Mouse (Mus musculus): ENCODE measurements around the gene Mroh3. TPM values are rescaled to one million over a fixed set of nuclear protein-coding genes. Genes with fewer than 3 reads are reported as not detected.

Mroh3 gene
- polyA plus RNA-seq, 1 experiment from 2014 or later: not detected

DNA sequence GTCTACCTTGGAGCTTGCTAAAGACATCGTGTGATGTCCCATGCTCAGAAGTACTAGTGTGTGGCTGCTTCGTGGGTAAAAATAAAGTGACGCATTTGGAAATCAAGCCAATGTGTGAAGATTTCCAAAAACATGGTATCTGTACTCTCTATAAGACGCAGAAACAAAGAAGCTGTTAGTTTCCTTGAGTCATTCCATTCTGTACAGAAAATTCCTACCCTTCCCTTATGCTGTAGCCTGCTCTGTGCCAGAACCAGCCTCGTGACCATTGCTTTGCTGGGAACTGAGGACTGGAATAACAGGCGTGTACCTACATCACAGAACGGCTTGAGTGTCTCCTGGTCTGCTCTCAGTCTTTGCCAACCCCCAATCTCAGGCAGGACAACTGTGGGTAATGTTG is 29.2 kb upstream of the Mroh3 start:
- Histone ChIP-seq H3K4me3 (replicated peaks) (no peak overlapping the region), H3K27me3 (replicated peaks) (no peaks in the 10 kb centered on the region), H3K9me3 (replicated peaks) (no peaks in the 10 kb centered on the region), H3K9ac (replicated peaks) (no peak overlapping the region), H3K4me1 (no peaks in the 10 kb centered on the region), H3K36me3 (no peaks in the 10 kb centered on the region), H3K27ac (replicated peaks) (no peak overlapping the region), H3K4me2 (no peak overlapping the region)
- no peak for ATAC-seq (ENCODE audit: low FRiP score)
- WGBS: 91% methylated on average over 7 of the region's 7 CpGs

DNA sequence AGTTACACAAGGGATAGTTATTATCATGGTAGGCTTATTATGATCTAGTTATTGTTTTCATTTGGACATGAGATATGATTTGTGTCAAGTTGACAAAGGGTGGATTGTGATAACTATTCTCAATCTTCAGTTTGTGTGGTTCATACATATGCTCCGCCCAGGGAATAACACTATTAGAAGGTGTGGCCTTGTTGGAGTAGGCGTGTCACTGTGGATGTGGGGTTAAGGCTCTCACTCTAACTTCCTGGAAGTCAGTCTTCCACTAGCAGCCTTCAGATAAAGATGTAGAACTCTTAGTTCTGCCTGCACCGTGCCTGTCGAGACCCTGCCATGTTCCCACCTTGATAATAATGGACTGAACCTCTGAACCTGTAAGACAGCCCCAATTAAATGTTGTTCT is 25.9 kb upstream of the Mroh3 start:
- WGBS: 96% methylated on average over 4 of the region's 4 CpGs
- Histone ChIP-seq H3K9me3 (replicated peaks) (no peaks in the 10 kb centered on the region), H3K4me2 (no peak overlapping the region), H3K4me3 (replicated peaks) (no peak overlapping the region), H3K27me3 (replicated peaks) (no peaks in the 10 kb centered on the region), H3K27ac (replicated peaks) (no peak overlapping the region), H3K4me1 (peaks cover 14% of the 10 kb centered on the region), H3K9ac (replicated peaks) (no peak overlapping the region), H3K36me3 (no peaks in the 10 kb centered on the region)
- no peak for ATAC-seq (ENCODE audit: low FRiP score)

DNA sequence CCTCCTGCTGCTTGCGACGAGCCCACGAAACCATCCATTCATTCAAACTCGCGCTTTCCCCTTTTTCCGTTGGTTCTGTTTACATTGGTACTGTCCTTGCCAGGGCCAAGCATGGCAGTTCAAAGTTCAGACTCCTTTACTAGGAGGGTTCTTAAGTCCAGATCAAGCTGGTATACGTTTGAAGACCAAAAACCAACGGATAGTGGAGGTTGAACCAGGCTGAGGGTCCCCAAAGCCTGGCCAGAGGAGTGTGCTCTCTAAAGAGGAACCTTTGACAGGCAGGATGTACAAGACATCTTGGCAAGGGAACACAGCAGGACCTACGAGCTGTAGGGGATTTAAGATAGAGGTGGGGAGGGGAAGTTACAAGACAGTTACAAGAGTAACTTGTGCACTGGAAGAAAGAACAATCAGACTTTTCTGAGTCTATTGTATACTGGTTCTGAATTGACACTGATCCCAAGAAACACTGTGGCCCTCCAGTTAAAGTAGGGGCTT is 22.0 kb upstream of the Mroh3 start:
- Histone ChIP-seq H3K4me3 (replicated peaks) (peak overlapping the region; percentile 57), H3K27ac (replicated peaks) (0 out of 2 replicates have a peak overlapping the region, but pooled peaks have one; percentile 23)
- 4% methylated on average over 9 of the region's 9 CpGs for WGBS

DNA sequence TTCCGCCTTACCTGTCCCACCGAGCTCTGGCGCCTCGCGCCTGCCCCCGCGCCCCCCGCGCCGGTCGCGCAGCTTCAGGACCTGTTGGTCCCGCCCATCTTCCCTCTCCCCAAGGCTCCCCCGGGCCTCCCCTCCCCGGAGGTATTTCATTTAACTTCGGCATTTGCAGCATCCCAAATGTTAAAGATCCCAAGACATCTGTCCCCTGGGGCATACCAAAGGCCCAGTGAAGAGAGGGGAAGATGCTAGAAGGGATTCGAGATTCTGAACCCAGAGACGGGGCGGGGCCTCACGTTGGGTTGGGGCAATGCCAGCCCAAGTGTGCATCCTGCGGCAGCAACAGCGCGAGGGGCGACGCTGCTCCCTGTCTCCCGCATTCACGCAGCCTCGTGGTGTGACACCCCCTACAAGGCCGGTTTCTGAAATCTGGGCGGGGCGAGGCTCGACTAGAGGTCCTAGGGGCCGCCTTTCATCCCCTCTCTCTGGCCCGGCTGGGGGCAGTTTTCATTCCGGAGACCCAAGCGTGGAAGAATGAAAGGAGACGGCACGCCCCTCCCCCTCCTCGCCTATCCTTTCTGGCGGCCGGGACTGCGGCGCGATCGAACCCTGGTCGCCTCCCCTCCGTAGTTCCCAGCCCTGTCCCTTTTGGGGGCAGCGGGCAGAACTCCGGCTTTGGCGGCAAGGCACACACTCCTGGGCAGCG is 21.4 kb upstream of the Mroh3 start, which contains the start of gene Inava:
TSS of gene Inava (minus strand) at position 373 of the 703 bp plus-strand sequence.
- no peaks in the 10 kb centered on the region for H3K9me3 ChIP-seq (replicated peaks)
- H3K27ac ChIP-seq (replicated peaks): peak within 1 kb of the TSS; percentile 23; the same call in 1 of the 2 replicates
- peak; percentile 64 for ATAC-seq (ENCODE audit: low FRiP score)
- H3K27me3 ChIP-seq (replicated peaks): no peaks in the 10 kb centered on the region
- peaks cover 43% of the 10 kb centered on the region for H3K4me1 ChIP-seq
- under 1% methylated on average over 50 of the region's 51 CpGs for WGBS
- H3K4me2 ChIP-seq: peak within 1 kb of the TSS; percentile 88
- H3K4me3 ChIP-seq (replicated peaks): peak within 1 kb of the TSS; percentile 57
- no peaks in the 10 kb centered on the region for H3K36me3 ChIP-seq
- H3K9ac ChIP-seq (replicated peaks): peak within 1 kb of the TSS; percentile 66

More for the DNA sequence above, 22.0 kb upstream of the Mroh3 start:
- peaks cover 40% of the 10 kb centered on the region for H3K4me1 ChIP-seq
- peak overlapping the region; percentile 88 for H3K4me2 ChIP-seq
- H3K36me3 ChIP-seq: no peaks in the 10 kb centered on the region
- no peaks in the 10 kb centered on the region for H3K9me3 ChIP-seq (replicated peaks)
- ATAC-seq (ENCODE audit: low FRiP score): no peak
- no peaks in the 10 kb centered on the region for H3K27me3 ChIP-seq (replicated peaks)
- peak overlapping the region; percentile 66 for H3K9ac ChIP-seq (replicated peaks)

DNA sequence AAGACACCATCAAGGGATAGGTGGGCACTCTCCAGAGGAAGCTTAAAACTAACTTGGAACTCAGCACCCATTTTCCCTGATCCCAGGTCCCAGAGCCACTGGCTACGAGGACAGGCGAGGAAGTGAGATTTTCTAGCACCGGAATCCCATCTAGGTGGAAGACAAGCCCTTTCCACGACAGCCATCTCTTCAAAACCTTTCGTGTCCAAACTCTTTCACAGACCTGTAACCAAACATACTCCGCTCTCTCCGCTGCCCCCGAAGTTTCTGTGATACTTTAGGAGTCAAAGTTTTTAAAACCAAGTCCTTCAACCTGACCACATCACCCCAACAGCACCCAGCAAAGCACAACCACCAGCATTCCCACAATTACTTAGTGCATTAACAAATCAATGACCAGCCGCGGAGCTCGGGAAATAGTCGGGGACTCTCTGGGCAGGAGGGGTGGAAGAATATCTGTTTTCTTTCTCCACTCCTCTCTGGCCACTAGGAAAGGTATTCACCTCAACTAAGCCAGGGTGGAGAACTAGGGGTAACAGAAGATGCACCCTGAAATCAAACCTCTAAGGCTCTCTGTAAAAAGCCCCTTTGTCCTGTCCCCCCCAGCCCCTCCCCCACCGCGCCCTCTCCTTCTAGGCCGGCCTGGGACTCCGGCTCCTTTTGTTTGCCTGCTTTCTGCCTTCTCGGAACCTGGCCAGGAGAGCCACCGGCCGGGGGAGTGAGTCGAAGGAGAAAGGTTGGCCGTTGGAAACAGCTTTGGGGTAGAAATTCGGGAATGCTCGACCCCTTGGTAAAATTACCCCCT is 20.6 kb upstream of the Mroh3 start:
- Histone ChIP-seq H3K36me3 (no peaks in the 10 kb centered on the region), H3K27me3 (replicated peaks) (no peaks in the 10 kb centered on the region), H3K9ac (replicated peaks) (peak overlapping the region; percentile 66), H3K4me3 (replicated peaks) (peak overlapping the region; percentile 57), H3K27ac (replicated peaks) (no peak overlapping the region; the same call in 1 of the 2 replicates), H3K4me1 (peaks cover 52% of the 10 kb centered on the region), H3K4me2 (peak overlapping the region; percentile 88), H3K9me3 (replicated peaks) (no peaks in the 10 kb centered on the region)
- 2% methylated on average over 23 of the region's 23 CpGs for WGBS
- ATAC-seq (ENCODE audit: low FRiP score): 0 out of 2 replicates have a peak, but pooled peaks have one; percentile 4

DNA sequence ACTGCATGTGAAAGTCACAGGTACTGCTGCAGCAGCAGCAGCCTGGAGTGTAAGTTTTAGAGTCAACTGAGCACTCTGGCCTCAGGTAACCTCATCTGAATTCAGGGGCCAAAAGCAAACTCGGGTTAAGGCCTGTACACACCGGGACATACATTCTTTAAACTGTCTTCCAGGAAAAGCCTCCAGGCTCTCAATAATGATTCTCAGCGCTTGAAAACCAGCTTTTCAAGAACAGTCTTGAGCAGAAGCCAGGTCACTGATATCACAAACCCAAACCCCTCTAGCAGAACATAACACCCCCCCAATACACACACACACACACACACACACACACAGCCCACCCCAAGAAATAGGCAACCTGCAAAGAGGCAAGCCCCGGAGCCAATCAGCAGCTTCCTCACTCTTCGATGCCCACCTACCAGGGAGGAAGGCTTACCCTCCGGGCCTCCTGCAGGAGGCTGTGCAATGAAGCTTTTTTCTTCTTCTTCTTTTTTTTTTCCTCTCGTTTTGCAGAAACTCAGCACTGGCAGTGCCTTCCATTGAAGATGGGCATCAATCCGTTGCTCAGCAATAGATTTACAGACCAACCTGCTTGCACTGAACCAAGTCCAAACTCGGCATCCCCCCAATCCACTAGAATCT is 19.8 kb upstream of the Mroh3 start:
- Histone ChIP-seq H3K27me3 (replicated peaks) (no peaks in the 10 kb centered on the region), H3K4me1 (peaks cover 58% of the 10 kb centered on the region), H3K4me2 (peak overlapping the region; percentile 88), H3K9ac (replicated peaks) (no peak overlapping the region), H3K27ac (replicated peaks) (no peak overlapping the region), H3K36me3 (no peaks in the 10 kb centered on the region), H3K9me3 (replicated peaks) (no peaks in the 10 kb centered on the region), H3K4me3 (replicated peaks) (peak overlapping the region; percentile 57)
- ATAC-seq (ENCODE audit: low FRiP score): no peak
- 3% methylated on average over 9 of the region's 9 CpGs for WGBS

DNA sequence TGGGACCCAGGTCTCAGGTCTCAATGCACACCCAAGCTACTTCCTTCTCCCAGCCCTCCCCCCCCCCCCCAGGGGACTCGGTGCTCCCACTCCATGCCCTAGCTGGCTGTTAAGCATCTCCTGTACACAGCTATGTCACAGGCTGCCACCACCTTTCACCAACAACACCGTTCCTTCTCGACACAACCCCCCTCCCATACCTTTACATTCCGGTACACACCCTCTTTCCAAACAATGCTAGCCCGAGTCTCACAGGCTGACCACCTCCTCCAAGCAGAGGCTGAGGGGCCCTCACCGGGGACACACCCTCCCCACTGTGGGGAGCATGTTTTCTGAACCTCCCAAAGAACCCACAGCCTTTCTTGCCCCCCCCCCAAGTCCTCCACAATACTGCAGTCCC is 19.0 kb upstream of the Mroh3 start:
- H3K9me3 ChIP-seq (replicated peaks): no peaks in the 10 kb centered on the region
- H3K4me2 ChIP-seq: peak overlapping the region; percentile 88
- H3K36me3 ChIP-seq: no peaks in the 10 kb centered on the region
- no peaks in the 10 kb centered on the region for H3K27me3 ChIP-seq (replicated peaks)
- no peak overlapping the region for H3K27ac ChIP-seq (replicated peaks)
- ATAC-seq (ENCODE audit: low FRiP score): no peak
- no peak overlapping the region for H3K4me3 ChIP-seq (replicated peaks)
- WGBS: under 1% methylated on average over 6 of the region's 6 CpGs
- H3K4me1 ChIP-seq: peaks cover 58% of the 10 kb centered on the region
- no peak overlapping the region for H3K9ac ChIP-seq (replicated peaks)

DNA sequence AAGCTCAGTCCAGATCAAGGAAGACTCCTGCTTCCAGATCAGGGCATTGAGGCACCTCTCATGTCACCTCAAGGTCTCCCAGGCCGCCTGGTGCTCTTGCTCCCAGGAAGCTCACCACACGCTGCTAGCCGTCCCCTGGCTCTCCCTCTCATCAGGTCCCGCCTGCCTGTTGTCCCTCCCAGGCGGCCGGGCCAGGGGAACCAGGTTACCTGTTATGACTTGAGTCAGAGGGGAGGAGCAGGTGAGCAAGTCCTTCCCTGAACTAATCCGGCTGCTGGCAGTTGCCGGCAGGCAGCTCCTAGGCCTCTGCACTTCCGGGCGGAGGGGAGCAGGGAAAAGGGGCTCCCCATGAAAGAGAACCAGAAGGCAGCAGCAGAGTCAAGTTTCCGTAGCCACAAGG is 17.6 kb upstream of the Mroh3 start:
- no peak overlapping the region for H3K4me3 ChIP-seq (replicated peaks)
- H3K27ac ChIP-seq (replicated peaks): no peak overlapping the region
- WGBS: 34% methylated on average over 11 of the region's 11 CpGs
- H3K4me2 ChIP-seq: peak overlapping the region; percentile 26; the same call in 1 of the 2 replicates
- H3K27me3 ChIP-seq (replicated peaks): no peaks in the 10 kb centered on the region
- H3K9ac ChIP-seq (replicated peaks): no peak overlapping the region
- peaks cover 59% of the 10 kb centered on the region for H3K4me1 ChIP-seq
- no peaks in the 10 kb centered on the region for H3K9me3 ChIP-seq (replicated peaks)
- H3K36me3 ChIP-seq: no peaks in the 10 kb centered on the region
- no peak for ATAC-seq (ENCODE audit: low FRiP score)

DNA sequence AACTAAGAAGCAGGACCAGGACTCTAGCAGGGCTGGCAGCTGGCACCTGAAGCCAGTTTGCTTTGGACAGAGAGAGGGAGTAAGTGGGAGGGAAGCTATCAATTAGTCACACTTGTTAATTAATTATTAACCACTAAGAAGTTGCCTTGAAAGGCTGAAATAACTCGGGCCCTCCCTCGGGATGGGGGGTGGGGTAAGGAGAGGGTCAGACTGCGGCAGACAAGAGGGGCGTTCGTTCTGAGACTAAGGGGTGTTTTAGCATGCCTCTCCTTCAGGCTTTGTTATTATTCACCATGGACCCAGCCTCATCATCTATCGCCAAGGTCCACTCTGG is 16.4 kb upstream of the Mroh3 start:
- no peaks in the 10 kb centered on the region for H3K36me3 ChIP-seq
- H3K4me2 ChIP-seq: no peak overlapping the region
- H3K4me3 ChIP-seq (replicated peaks): no peak overlapping the region
- H3K27ac ChIP-seq (replicated peaks): no peak overlapping the region
- peaks cover 55% of the 10 kb centered on the region for H3K4me1 ChIP-seq
- no peak overlapping the region for H3K9ac ChIP-seq (replicated peaks)
- ATAC-seq (ENCODE audit: low FRiP score): no peak
- no peaks in the 10 kb centered on the region for H3K27me3 ChIP-seq (replicated peaks)
- 13% methylated on average over 6 of the region's 6 CpGs for WGBS
- no peaks in the 10 kb centered on the region for H3K9me3 ChIP-seq (replicated peaks)

DNA sequence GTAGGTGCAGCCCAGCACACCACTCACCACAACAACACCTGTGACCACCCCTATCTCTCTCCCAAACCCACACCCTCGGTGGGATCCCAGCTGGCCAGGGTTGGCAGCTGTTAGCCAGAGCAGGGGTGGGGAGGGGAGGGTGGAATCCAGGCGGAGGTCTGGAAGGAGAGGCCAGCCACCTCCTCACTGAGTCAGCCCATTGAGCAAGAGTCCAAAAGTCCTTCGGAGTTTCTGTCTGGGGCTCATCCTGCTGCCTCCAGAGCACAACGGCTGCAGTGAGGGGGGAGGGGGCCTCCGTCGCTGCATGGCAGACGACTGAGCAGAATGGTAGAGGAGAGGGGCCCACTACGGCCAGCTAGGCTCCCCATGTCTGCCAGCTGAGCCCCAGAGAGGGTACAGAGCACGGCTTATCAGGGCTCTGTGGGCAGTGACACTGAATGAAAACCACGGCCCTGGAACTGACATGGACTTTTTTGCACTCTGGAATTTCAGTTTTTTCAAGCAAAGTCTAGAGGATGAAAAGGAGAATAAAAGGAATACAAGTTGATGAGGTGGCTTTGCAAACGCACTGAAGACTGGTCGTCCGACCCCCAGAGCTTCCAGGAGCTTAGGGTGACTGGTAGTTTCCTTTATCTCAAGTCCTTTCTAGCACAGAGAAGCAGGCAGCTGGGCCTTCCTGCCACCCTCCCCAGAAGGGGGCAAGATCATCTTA is 15.9 kb upstream of the Mroh3 start:
- 0 out of 2 replicates have a peak, but pooled peaks have one; percentile 6 for ATAC-seq (ENCODE audit: low FRiP score)
- Histone ChIP-seq H3K4me3 (replicated peaks) (no peak overlapping the region), H3K4me1 (peaks cover 50% of the 10 kb centered on the region), H3K27ac (replicated peaks) (no peak overlapping the region), H3K9ac (replicated peaks) (no peak overlapping the region), H3K9me3 (replicated peaks) (no peaks in the 10 kb centered on the region), H3K4me2 (no peak overlapping the region), H3K36me3 (no peaks in the 10 kb centered on the region), H3K27me3 (replicated peaks) (no peaks in the 10 kb centered on the region)
- 4% methylated on average over 13 of the region's 13 CpGs for WGBS

DNA sequence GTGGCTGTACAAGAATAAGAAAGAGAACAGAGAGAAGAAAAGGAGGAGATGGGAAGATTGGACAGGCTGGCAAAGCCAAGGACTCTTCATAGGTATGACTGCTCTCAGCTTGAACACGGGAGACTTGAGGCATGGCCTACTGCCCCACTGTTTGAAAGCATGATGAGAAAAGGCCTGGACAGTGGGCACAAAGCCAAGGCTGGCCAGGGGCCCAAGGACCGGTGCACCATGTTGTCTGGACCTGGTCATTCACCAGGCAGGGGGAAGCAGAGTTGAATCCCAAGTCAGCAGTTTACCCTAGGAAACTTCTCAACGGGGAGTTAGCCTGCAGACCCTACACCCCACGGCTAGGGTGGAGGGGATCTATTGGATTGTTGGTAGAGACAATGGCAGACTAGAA is 15.2 kb upstream of the Mroh3 start:
- Histone ChIP-seq H3K4me2 (no peak overlapping the region), H3K9ac (replicated peaks) (no peak overlapping the region), H3K4me3 (replicated peaks) (no peak overlapping the region), H3K9me3 (replicated peaks) (no peaks in the 10 kb centered on the region), H3K36me3 (no peaks in the 10 kb centered on the region), H3K27ac (replicated peaks) (no peak overlapping the region), H3K4me1 (peaks cover 44% of the 10 kb centered on the region), H3K27me3 (replicated peaks) (no peaks in the 10 kb centered on the region)
- ATAC-seq (ENCODE audit: low FRiP score): no peak
- WGBS: 51% methylated on average over 4 of the region's 4 CpGs

All from neural tube, embryonic 15.5 days (tissue).